Mouse (Mus musculus) kidney, postnatal 25 days (tissue): ENCODE results near the gene Ncapd2.

Experiments used
- DNase-seq, 2 experiments: peaks; one replicate each; pipeline ENCODE4 v3.0.0; 2021; ENCODE audit warnings: mixed read lengths in 2 of 2

Gene Ncapd2

GRCm38 (mm10) chr6:125191332-125192015 is at the start of gene Ncapd2, which contains the start of gene Mrpl51:
TSS of gene Ncapd2 (minus strand) at chr6:125191701.
TSS of gene Mrpl51 (plus strand) at chr6:125191801.
- DNase-seq: peak; percentile 99

GRCm38 (mm10) chr6:125240617-125241016 is 49.1 kb upstream of the Ncapd2 start:
- DNase-seq: no peak

DNA sequence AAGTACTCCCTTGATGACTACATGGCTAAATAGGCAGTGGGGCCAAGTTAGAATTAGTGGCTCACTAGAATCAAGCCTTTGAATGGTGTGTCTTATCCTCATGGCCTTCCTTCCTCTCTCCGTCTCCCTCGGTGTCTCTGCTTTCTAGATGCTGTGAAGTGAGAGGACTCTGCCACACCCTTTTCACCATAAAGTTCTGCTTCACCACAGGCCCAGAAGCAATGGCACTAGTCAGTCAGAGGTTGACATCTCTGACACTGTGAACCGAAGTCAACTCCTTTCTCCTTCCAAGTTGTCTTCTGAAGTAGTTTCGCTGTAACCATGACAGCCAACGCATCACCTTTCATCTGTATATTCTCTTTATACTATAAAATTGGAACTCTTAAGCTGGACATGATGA is 48.0 kb upstream of the Ncapd2 start:
- peak in 1 of 2 experiments; percentile 5 for DNase-seq

GRCm38 (mm10) chr6:125238396-125238795 is 46.9 kb upstream of the Ncapd2 start:
- DNase-seq: no peak

GRCm38 (mm10) chr6:125237421-125237820 is 45.9 kb upstream of the Ncapd2 start:
- DNase-seq: no peak

DNA sequence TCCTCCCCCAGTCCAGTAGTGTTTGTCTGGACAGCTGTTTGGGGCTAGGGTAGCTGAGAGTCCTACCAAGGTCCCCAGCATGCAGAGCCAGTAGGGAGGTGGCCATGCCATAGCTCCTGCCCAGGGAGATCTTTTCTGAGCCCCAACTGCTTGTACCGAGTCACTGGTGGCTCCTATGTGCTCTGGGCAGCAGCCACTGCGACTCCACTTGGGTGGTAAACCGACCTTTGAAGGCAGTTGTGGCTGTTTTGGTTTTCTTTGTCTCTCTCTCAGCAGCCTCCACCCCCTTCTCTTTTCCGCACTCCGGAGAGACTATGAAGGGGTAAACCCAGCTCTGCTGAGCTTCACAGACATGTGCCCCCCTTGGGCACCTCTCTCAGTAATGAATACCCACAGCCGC is 45.3 kb upstream of the Ncapd2 start, which contains the start of gene Cd27:
TSS of gene Cd27 (minus strand) at position 229 of the 400 bp plus-strand sequence.
- no peak for DNase-seq

- no peak for DNase-seq
These were observed 44.8 kb upstream of the Ncapd2 start for GRCm38 (mm10) chr6:125236341-125236740.

- DNase-seq: no peak
These were observed 43.0 kb upstream of the Ncapd2 start for GRCm38 (mm10) chr6:125234520-125234828.

GRCm38 (mm10) chr6:125233816-125234519 is 42.5 kb upstream of the Ncapd2 start:
- DNase-seq: peak in 1 of 2 experiments; percentile 31

- no peak for DNase-seq
These were observed 41.0 kb upstream of the Ncapd2 start for GRCm38 (mm10) chr6:125232516-125232915.

DNA sequence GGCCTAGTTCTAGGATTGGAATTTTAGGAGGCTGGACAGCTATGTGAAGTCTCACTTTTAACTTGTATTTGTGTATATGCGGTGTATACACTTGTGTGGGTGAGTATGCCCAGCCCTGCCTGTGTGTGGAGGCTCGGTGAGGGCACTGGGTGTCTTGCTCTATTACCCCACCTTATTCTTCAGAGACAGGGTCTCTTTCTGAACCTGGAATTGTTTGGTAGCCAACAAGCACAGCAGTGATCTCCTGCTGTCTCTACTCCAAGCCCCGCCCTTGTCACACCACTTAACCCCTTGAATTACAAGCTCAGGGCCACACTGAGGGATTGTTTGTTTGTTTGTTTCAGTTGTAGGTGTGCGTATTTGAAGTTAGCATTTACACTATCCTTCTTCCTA is 40.5 kb upstream of the Ncapd2 start:
- no peak for DNase-seq

DNA sequence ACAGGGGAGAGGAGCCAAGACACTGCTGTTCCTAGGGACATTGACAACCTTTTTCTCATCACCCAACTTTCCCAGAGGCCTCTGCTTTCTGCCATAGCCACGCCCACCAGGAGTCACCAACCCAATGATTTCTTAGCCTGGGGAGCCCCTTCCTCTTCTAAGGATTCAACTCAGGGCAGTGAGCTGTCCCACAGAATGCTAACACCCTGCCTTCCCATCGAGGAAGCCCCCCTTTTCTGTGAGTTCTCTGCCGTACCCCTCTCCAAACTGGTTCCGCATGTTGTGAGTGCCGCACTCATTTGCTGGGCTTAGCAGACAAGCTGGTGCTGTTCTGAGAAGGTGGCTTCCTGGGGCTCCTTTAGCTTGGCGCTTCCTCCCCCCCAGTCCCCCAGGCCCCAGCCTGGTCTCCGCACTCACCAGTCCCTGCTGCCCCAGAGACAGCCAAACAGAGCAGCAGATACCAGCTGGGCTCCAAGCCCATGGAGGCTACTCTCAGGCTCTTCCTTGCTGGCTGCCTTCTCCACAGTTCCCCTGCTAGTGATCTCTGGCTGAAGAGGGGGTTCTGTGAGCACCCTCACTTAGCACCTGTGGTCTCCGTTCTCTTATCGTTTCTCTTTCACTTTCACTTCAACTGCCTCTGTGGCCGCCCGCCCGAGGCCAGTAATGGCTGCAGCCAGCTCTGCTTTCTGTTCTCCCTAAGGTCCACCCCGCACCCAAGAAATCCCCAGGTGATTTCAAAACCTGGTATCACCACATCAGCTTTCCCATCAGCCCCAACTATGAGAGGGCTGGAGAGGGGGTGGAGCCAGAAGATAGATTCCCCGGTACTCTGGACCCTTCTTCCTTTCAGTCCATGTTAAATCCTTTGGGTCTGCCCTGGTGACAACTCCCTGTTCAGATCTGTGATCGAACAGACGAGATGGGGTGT is 39.9 kb upstream of the Ncapd2 start, which contains the start of gene Tapbpl:
TSS of gene Tapbpl (minus strand) at position 744 of the 928 bp plus-strand sequence.
- DNase-seq: peak; percentile 70 to 76

DNA sequence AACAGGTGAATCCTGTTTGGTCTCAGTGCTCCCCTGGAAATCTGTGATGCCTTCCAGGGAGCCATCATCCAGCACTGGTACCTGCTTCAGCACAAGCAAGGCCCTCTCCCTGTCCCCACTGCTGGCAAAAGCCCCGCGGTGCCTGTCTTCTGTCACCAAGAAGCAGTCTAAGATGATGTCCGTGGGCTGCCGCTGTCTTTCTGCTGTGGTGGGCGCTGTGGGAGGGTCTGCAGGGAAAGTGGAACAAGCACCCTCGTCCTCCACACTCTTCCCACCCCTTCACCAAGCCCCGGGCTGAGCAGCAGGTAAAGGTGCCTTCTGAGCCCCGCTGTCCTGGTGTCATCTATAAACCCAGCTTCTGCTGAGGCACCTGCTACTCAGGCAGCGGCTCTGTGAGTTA is 39.1 kb upstream of the Ncapd2 start:
- no peak for DNase-seq

- peak in 1 of 2 experiments; percentile 39 for DNase-seq
These were observed 34.1 kb upstream of the Ncapd2 start for GRCm38 (mm10) chr6:125225518-125226115.

DNA sequence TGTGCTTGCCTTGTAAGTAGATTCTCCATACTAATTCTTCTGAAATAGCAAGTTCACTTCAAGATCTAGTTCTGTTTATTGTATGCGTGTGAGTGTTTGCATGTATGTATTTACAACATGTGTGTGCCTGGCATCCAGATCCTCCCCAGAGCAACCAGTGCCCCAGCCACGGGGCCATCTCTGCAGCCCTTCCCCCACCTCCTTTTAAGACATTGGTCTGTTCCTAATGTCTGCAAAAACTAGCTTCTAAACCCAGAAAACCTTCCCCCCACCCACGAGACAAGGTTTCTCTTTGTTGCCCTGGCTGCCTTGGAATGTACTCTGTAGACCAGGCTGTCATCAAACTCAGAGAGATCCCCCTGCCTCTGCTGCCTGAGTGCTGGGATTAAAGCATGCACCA is 31.1 kb upstream of the Ncapd2 start:
- no peak for DNase-seq

GRCm38 (mm10) chr6:125222146-125222545 is 30.6 kb upstream of the Ncapd2 start:
- peak in 1 of 2 experiments; percentile 31 for DNase-seq

- DNase-seq: no peak
These were observed 29.7 kb upstream of the Ncapd2 start for GRCm38 (mm10) chr6:125221115-125221745.

- peak in 1 of 2 experiments; percentile 83 for DNase-seq
These were observed 27.5 kb upstream of the Ncapd2 start for GRCm38 (mm10) chr6:125218963-125219362.

DNA sequence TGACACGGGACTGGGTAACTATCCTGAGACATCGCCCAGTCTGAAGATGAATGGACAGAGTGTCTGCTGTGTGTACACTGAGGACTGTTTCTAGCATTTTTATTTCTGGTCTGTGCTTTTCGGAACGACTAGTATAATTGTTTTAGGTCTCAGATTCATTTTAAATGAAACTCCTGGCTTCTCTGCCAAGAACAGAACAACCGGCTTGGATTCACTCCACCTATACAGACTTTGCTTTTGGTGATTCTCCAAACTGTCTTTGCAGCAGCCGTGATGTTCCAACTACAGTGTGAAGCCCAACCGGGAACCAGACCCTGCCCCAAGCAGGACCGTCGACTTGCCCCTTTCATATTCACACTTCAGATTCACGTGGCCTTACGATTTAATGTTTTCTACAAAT is 26.4 kb upstream of the Ncapd2 start:
- DNase-seq: no peak

DNA sequence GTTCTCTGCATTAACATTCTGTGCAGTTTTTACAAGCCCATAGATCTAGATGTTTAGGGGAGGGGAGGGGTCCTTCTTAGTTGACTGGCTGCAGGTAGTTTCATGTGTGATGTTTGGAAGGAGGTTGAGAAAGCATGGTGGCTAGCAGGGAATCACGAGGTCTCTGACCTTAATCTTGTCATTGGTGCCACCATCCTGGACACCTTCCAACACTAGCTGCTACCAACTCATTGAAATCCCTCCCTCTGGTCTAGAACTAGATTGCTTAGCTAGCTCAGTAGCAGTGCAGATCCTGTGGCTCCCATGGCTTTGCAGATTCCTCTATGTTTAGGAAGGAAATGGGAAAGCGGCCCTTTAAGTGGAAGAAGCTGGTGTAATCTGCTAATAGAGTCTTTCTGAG is 25.4 kb upstream of the Ncapd2 start:
- DNase-seq: no peak

GRCm38 (mm10) chr6:125215148-125215954 is 23.9 kb upstream of the Ncapd2 start, which contains the start of gene Vamp1:
TSS of gene Vamp1 (plus strand) at chr6:125215551.
- peak; percentile 97 to 98 for DNase-seq
